Mouse (Mus musculus): Measurements from ENCODE around the gene Rab14. TPM values are rescaled to one million over a fixed set of nuclear protein-coding genes. Genes with fewer than 3 reads are reported as not detected.

Rab14 gene
- polyA plus RNA-seq, 1 experiment from 2014 or later, result 482 TPM

DNA sequence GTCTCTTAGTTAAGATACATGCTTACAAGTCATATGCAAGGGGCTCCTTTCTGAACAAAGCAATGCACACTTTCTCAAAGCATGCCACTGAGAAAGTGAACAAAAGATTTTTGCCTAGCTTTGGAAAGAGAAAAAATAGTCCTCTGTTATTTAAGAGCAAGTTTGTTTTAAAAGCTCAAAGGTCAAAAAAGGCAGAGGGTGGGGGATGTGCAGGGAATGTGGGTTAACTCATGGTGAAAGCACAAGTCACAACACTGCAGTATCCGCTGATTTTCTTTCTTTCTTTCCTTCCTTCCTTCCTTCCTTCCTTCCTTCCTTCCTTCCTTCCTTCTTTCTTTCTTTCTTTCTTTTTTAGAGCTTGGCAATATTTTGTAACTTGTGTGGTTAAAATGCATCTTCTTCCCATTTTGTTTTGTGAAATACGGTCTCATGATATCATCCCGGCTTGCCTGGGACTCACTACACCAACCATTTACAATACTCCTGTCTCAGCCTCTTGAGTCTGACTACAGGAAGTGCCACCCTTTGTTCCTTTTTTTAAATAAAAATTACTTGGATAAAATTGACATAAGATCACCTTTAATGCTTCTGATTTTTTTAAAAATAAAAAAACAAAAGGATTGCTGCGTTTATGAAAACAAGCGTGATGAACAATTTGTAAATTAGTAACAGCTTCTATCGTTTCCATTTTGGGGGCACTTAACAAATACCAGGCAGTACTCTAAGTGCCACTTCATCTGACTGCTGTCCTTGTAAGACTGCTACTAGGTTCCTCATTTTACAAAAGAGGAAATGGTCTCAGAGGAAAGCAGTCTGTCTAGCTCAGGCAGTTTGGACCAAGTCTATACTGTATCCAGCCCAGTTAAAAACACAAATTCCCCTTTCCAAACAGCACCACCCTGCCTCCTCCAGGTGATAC, 5.0 kb downstream of the Rab14 start:
- no peak for ATAC-seq (ENCODE audit: low FRiP score)
- H3K4me2 ChIP-seq, result no peak overlapping the region
- no peaks in the 10 kb centered on the region for H3K9me3 ChIP-seq
- H3K4me3 ChIP-seq, result no peak overlapping the region
- H3K9ac ChIP-seq, result no peak overlapping the region
- no peaks in the 10 kb centered on the region for H3K36me3 ChIP-seq
- 83% methylated on average over 6 of the region's 6 CpGs for WGBS
- H3K27ac ChIP-seq, result no peak overlapping the region
- H3K4me1 ChIP-seq (replicated peaks), result peaks cover 30% of the 10 kb centered on the region
- no peaks in the 10 kb centered on the region for H3K27me3 ChIP-seq

DNA sequence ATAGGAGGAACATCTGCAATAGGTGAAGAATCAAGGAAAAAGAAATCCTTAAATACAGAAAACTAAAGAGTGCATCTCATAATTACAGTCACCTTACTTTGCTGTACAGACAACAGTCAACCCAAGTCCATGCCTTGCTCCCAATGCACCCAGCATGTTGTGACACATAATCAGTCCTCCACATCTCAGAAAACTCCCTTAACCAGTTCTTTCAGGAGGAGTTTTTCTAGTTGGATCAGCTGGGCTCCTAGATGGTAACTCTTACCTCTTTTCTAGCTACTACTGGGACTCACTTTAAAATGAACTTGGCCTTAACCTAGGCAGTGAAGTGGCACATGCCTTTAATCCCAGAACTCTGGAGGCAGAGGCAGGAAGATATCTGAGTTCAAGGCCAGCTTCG, 6.9 kb downstream of the Rab14 start:
- 86% methylated on average over 1 of the region's 1 CpGs for WGBS
- Histone ChIP-seq H3K36me3 (peaks cover 13% of the 10 kb centered on the region), H3K9ac (no peak overlapping the region), H3K4me3 (no peak overlapping the region), H3K4me1 (replicated peaks) (peaks cover 22% of the 10 kb centered on the region), H3K27me3 (no peaks in the 10 kb centered on the region), H3K27ac (no peak overlapping the region), H3K9me3 (no peaks in the 10 kb centered on the region), H3K4me2 (no peak overlapping the region)
- ATAC-seq (ENCODE audit: low FRiP score), result no peak

DNA sequence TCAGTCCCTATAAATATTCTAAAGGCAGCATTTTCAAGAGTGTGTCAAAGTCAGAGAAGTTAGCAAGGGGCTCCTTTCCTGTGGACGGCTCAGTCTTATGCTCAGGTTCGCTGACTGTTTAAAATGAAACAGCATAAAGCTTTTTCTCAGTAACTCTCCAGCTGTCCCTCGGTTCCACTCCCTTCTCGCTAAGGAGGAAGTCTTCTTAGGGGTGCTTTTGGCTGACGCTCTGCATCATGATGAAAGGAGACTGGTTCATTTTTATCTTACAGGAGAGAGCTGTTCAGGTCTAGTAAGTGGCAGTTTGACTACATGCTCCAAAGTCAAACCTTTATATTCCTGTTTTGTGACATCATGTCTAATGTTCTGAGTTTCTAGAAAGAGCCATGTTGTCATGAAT, 12.0 kb downstream of the Rab14 start:
- H3K9ac ChIP-seq, result no peak overlapping the region
- no peak overlapping the region for H3K4me2 ChIP-seq
- H3K4me1 ChIP-seq (replicated peaks), result peaks cover under 1% of the 10 kb centered on the region
- H3K27ac ChIP-seq, result no peak overlapping the region
- no peak overlapping the region for H3K4me3 ChIP-seq
- peaks cover 29% of the 10 kb centered on the region for H3K36me3 ChIP-seq
- no peak for ATAC-seq (ENCODE audit: low FRiP score)
- no peaks in the 10 kb centered on the region for H3K9me3 ChIP-seq
- H3K27me3 ChIP-seq, result no peaks in the 10 kb centered on the region
- 91% methylated on average over 5 of the region's 5 CpGs for WGBS

DNA sequence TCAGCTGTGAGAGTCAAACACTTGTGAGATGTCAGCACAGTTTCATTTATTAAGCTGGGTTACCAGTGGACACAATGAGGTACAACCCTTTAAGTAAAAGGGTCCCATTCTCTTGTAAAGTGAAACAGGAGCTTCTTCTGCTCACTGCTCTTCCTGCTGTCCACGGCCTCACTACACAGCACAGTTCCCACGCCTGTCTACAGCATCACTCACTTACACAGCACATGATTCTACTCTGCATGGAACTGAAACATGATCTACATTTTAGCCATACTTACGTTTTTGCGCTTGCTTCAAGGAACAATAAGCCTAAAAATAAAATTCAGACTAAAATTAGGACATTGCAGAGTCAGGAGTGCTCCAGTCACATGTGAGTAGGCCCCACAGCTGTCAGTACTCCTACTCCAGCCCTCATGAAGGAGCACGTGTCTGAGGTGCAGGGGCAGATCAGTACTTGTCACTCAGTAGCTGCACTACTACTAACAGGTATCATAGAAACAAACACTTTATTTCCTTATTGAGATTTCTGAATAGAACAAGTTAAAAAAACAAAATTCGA, 17.7 kb downstream of the Rab14 start:
- H3K9me3 ChIP-seq, result no peaks in the 10 kb centered on the region
- ATAC-seq (ENCODE audit: low FRiP score), result no peak
- WGBS, result 91% methylated on average over 6 of the region's 6 CpGs
- no peaks in the 10 kb centered on the region for H3K4me1 ChIP-seq (replicated peaks)
- H3K27me3 ChIP-seq, result no peaks in the 10 kb centered on the region
- peaks cover 59% of the 10 kb centered on the region for H3K36me3 ChIP-seq
- H3K4me2 ChIP-seq, result no peak overlapping the region
- H3K27ac ChIP-seq, result no peak overlapping the region
- H3K9ac ChIP-seq, result no peak overlapping the region
- H3K4me3 ChIP-seq, result no peak overlapping the region

DNA sequence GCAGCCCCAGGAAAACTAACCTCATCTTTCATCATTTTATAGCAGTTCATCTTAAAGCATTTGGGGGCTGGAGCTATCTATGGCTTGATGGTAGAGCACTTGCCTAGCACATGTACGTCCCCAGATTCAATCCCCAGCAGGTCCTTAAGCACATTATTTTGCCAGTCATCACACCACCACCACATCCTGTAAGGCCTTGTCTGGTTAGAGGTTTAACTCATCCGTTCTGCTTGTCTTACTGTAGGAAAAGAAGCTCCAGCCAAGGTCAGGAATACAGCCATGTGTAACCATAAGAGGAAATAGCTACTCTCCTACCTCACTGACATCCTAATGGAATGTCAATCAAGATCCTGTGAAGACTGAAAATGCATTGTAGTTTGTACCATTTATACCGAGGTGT, 22.8 kb downstream of the Rab14 start:
- H3K4me3 ChIP-seq, result no peak overlapping the region
- 92% methylated on average over 3 of the region's 3 CpGs for WGBS
- peaks cover 83% of the 10 kb centered on the region for H3K36me3 ChIP-seq
- no peaks in the 10 kb centered on the region for H3K4me1 ChIP-seq (replicated peaks)
- ATAC-seq (ENCODE audit: low FRiP score), result no peak
- H3K9ac ChIP-seq, result no peak overlapping the region
- H3K9me3 ChIP-seq, result no peaks in the 10 kb centered on the region
- no peak overlapping the region for H3K4me2 ChIP-seq
- no peak overlapping the region for H3K27ac ChIP-seq
- no peaks in the 10 kb centered on the region for H3K27me3 ChIP-seq

DNA sequence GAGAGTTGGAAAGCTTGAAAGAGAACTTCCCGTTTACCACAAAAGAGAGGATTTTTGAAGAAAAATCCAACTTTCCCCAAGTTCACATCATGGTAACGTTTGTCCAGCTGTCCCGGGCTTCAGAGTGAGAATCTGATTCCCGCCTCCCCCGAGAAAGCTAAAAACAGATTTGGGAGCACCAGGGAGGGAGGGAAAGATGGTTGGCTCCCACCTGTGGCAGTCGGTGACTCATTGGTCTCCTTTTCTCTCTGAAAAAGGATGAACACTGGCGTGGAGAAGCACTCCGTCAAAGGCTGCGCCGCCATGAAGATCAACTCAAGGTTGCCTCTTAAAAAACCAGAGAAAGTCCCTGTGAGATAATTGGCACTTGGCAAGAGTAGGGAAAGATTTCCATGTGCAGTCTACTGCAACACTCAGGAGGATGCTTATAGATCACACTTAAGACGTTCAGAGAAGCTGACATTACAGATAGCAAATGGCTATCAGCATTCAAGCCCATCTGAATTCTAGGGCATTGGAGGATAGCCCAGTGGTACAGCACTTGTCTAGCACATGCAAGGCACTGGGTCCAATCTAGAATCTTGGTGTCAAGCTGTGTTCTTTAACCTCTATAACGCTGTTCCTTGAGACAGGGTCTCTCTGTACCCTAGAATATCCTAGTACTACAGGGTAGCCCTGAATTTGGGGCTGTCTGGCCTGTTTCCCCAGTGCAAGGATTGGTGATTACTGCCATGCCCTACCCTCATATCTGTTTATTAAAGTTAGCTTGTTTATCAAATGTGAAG, 25.4 kb downstream of the Rab14 start:
- no peak for ATAC-seq (ENCODE audit: low FRiP score)
- Histone ChIP-seq H3K27me3 (no peaks in the 10 kb centered on the region), H3K4me1 (replicated peaks) (no peaks in the 10 kb centered on the region), H3K4me3 (no peak overlapping the region), H3K27ac (no peak overlapping the region), H3K9ac (no peak overlapping the region), H3K4me2 (no peak overlapping the region), H3K9me3 (no peaks in the 10 kb centered on the region), H3K36me3 (peaks cover 85% of the 10 kb centered on the region)
- WGBS, result 94% methylated on average over 12 of the region's 12 CpGs

DNA sequence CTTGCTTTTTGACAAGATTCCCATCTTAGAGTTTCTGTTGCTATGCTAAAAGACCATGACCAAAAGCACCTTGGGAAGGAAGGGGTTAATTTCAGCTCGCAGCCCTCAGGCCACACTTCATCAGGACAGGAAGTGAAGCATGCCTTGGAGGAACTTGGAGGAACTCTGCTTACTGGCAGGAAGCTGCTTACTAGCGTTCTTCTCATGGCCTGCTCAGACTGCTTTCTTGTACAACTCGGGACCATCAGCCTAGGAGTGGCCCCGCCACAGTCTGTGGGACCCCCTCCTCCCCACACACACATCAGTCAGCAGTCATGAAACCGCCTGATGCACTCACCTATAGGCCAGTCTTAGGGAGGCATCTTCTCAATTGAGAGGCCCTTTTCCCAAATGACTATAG, 26.8 kb downstream of the Rab14 start:
- no peak for ATAC-seq (ENCODE audit: low FRiP score)
- H3K36me3 ChIP-seq, result peaks cover 85% of the 10 kb centered on the region

DNA sequence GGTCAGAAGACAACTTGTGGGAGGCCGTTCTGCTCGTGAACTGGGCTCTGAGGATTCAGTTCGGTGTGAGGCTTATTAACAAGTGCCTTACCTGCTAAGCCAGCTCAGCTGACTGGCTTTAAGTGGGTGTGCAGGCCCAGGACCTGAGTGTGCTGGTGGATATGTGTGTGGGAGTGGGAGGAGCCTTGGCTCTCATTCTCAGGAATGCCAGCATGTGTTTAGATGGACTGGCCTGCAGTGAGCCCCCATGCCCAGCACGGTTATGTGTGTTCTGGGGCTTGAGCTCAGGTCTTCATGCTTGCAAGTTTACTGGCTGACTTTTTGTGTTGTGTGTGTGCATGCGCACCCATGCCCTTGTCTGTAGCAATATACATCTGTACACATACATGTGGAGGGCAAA, 27.3 kb downstream of the Rab14 start:
- Histone ChIP-seq H3K27me3 (no peaks in the 10 kb centered on the region), H3K4me3 (no peak overlapping the region), H3K9ac (no peak overlapping the region), H3K27ac (no peak overlapping the region), H3K4me2 (no peak overlapping the region), H3K4me1 (replicated peaks) (no peaks in the 10 kb centered on the region), H3K9me3 (no peaks in the 10 kb centered on the region), H3K36me3 (peaks cover 83% of the 10 kb centered on the region)
- WGBS, result 94% methylated on average over 5 of the region's 5 CpGs
- no peak for ATAC-seq (ENCODE audit: low FRiP score)

More for the DNA sequence above, 26.8 kb downstream of the Rab14 start:
- no peak overlapping the region for H3K27ac ChIP-seq
- H3K9ac ChIP-seq, result no peak overlapping the region
- H3K4me1 ChIP-seq (replicated peaks), result no peaks in the 10 kb centered on the region
- H3K9me3 ChIP-seq, result no peaks in the 10 kb centered on the region
- no peak overlapping the region for H3K4me2 ChIP-seq
- 67% methylated on average over 5 of the region's 5 CpGs for WGBS
- no peak overlapping the region for H3K4me3 ChIP-seq
- no peaks in the 10 kb centered on the region for H3K27me3 ChIP-seq

DNA sequence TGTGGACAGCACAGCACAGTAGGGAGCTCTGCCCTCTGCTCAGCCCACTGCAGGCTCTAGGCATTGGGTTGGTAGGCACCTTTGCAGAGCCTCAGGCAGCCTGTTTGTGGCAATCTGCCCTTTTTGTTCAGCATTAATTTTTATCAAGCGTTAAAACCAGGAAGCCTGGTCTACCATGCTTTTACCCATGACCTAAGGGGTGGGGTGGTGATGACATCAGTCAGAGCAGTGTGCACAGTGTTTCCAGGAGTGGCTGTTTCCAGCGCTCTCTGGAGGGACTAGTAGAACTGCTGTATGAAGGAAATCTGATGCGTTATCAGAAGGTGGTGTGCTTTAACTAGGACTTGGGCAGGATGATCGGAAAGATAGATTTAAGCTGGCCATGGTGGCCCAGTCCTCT, 28.7 kb downstream of the Rab14 start:
- no peaks in the 10 kb centered on the region for H3K4me1 ChIP-seq (replicated peaks)
- no peak for ATAC-seq (ENCODE audit: low FRiP score)
- no peak overlapping the region for H3K4me2 ChIP-seq
- H3K27me3 ChIP-seq, result no peaks in the 10 kb centered on the region
- H3K36me3 ChIP-seq, result peaks cover 78% of the 10 kb centered on the region
- H3K9ac ChIP-seq, result no peak overlapping the region
- 97% methylated on average over 4 of the region's 4 CpGs for WGBS
- no peaks in the 10 kb centered on the region for H3K9me3 ChIP-seq
- H3K4me3 ChIP-seq, result no peak overlapping the region
- H3K27ac ChIP-seq, result no peak overlapping the region

DNA sequence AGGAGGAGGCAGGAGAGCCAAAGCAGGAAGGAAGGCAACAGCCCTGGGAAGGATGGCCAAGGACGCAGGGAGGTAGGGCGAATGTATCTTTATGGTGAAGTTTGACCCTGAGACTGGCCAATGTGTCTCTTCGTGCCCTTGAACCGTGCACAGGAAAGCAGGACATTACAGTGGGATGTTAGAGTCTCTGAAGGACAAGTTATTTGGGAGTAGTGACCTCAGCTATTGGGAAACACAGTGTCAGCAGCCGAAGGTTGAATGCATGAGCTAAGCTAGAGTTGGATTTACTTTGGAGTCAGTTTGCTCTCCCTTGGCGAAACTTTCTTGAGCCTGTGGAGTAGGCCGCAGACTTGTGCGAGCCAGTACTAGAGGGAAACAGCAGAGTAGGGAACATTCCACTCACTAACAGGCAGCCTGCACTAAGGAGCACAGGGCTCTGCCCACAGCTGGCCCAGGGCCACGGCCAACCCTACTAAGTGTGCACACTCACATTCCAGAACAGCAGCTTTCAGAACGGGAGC, 29.5 kb downstream of the Rab14 start:
- H3K4me2 ChIP-seq, result no peak overlapping the region
- H3K27ac ChIP-seq, result no peak overlapping the region
- no peaks in the 10 kb centered on the region for H3K27me3 ChIP-seq
- H3K36me3 ChIP-seq, result peaks cover 79% of the 10 kb centered on the region
- no peaks in the 10 kb centered on the region for H3K9me3 ChIP-seq
- no peaks in the 10 kb centered on the region for H3K4me1 ChIP-seq (replicated peaks)
- H3K9ac ChIP-seq, result no peak overlapping the region
- H3K4me3 ChIP-seq, result no peak overlapping the region
- 92% methylated on average over 10 of the region's 10 CpGs for WGBS
- ATAC-seq (ENCODE audit: low FRiP score), result no peak

DNA sequence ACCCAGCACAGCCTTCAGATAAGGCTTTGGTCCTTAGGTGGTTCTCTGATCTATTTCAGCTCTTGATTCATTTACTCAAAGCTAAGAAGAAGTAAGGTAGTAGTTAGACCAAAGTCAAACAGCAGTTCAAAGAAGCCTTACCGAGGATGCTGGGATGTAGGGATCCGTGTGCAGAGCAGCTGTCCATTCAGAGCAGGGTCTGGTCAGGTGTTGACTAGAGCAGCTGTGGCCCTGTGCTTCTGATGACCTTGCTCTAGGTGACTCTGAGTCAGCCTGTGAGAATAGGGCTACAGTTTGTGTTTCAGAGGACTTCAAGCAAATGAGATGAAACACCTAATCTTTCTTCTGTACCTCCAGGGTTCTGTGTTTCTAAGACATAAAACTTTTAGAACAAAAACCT, 31.5 kb downstream of the Rab14 start:
- no peak overlapping the region for H3K4me2 ChIP-seq
- 95% methylated on average over 2 of the region's 2 CpGs for WGBS
- no peaks in the 10 kb centered on the region for H3K4me1 ChIP-seq (replicated peaks)
- H3K9me3 ChIP-seq, result no peaks in the 10 kb centered on the region
- no peaks in the 10 kb centered on the region for H3K27me3 ChIP-seq
- no peak overlapping the region for H3K4me3 ChIP-seq
- no peak overlapping the region for H3K9ac ChIP-seq
- no peak overlapping the region for H3K27ac ChIP-seq
- peaks cover 73% of the 10 kb centered on the region for H3K36me3 ChIP-seq
- ATAC-seq (ENCODE audit: low FRiP score), result no peak

DNA sequence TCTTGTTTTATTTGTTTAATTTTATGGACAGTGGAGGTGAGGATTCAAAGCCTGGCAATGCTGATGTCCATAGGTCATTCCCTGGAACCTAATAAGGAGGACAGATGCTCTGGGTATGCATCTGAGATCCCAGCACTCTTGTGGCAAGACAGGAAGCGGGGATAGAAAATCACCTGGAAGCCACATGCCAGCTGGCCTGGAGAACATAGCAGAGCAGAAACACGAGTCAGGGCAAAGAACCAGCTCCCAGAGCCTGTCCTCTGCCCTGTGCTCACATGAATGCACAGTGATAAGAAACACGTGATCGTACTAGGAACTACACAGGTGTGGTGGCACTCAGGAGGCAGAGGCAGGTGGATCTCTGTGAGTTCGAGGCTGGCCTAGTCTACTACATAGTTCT, 34.1 kb downstream of the Rab14 start:
- no peaks in the 10 kb centered on the region for H3K27me3 ChIP-seq
- ATAC-seq (ENCODE audit: low FRiP score), result no peak
- 94% methylated on average over 5 of the region's 5 CpGs for WGBS
- H3K36me3 ChIP-seq, result peaks cover 72% of the 10 kb centered on the region
- H3K4me3 ChIP-seq, result no peak overlapping the region
- H3K9ac ChIP-seq, result no peak overlapping the region
- H3K4me1 ChIP-seq (replicated peaks), result no peaks in the 10 kb centered on the region
- no peak overlapping the region for H3K4me2 ChIP-seq
- H3K27ac ChIP-seq, result no peak overlapping the region
- H3K9me3 ChIP-seq, result no peaks in the 10 kb centered on the region

All from hindbrain, embryonic 13.5 days (tissue).